Mouse (Mus musculus) kidney, embryonic 16.5 days (tissue): ENCODE results near the gene Adgrg3. TPM values are rescaled to one million over a fixed set of nuclear protein-coding genes. Genes with fewer than 3 reads are reported as not detected.
A peak's percentile ranks its signal among the peaks of the same experiment; 100 is the strongest.

ENCODE experiments used
- ATAC-seq: fragments of 200-750 bp; cut with Nextera tagmentation; 2 replicates; pipeline ENCODE4 v1.8.0; 2017; ENCODE audit warnings: moderate TSS enrichment; ENCODE audit not compliant: low FRiP score, low TSS enrichment
- H3K27ac ChIP-seq: fragments of 300-500 bp; sonication (generic); 2 replicates; pipeline ENCODE4 v1.5.1; 2014; ENCODE audit warnings: low read length
- H3K27me3 ChIP-seq: fragments of 300-500 bp; sonication (generic); 2 replicates; pipeline ENCODE4 v1.6.1; 2014; ENCODE audit warnings: low read length, control low read depth, mixed read lengths; ENCODE audit not compliant: insufficient read depth
- H3K36me3 ChIP-seq: fragments of 300-500 bp; sonication (generic); 2 replicates; pipeline ENCODE4 v1.6.1; 2014; ENCODE audit warnings: low read length, control low read depth, mixed read lengths; ENCODE audit not compliant: insufficient read depth
- H3K4me1 ChIP-seq: fragments of 300-500 bp; sonication (generic); 2 replicates; pipeline ENCODE4 v1.6.1; 2014; ENCODE audit warnings: low read length, control low read depth, mixed read lengths; ENCODE audit not compliant: insufficient read depth
- H3K4me2 ChIP-seq: fragments of 300-500 bp; sonication (generic); replicated peaks from 2 replicates; pipeline ENCODE4 v1.6.1; 2014; ENCODE audit warnings: low read depth, low read length
- H3K4me3 ChIP-seq: fragments of 300-500 bp; sonication (generic); 2 replicates; pipeline ENCODE4 v1.5.1; 2014; ENCODE audit warnings: mild to moderate bottlenecking, low read length
- H3K9ac ChIP-seq: fragments of 300-500 bp; sonication (generic); replicated peaks from 2 replicates; pipeline ENCODE4 v1.6.1; 2014; ENCODE audit warnings: low read length
- H3K9me3 ChIP-seq: fragments of 300-500 bp; sonication (generic); 2 replicates; pipeline ENCODE4 v1.6.1; 2016; ENCODE audit warnings: low read length, control low read depth
- WGBS: fragments of 180-500 bp; shearing (Covaris S2); extraction: QIAGEN DNeasy Blood & Tissue Kit; methylation state at CpG from one replicate; pipeline ENCODE4 v1.1.7; 2014; 5-methylcytosine and 5-hydroxymethylcytosine counted together
- polyA plus RNA-seq: library from polyadenylated mRNA; unstranded; fragments of >200 nt; fragmentation: Nextera tagmentation; extraction: Ambion mirVana; gene quantifications from 2 replicates; pipeline ENCODE4 v1.2.1, GENCODE M21; 2015

Adgrg3 gene
- 5.0 and 5.1 TPM in 2 replicates for polyA plus RNA-seq

DNA sequence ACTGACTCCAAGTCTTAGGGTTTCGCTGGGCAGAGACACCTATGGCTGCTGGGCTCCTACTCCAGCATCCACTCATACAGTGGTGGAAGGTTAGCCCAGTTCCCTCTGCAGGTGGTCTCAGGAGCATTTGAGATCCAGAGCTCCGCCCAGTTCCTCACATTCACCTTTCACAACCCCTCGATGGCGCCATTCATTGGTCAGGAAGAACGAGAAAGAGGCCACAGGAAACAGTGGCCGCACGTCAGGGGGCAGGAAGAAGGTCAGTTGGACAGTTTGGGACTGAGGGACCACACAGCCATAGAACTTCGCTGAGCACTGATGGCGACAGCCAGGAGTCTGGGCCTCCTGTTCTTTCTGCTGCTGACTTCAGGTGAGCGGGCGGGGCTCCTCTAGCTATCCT is at the start of gene Adgrg3:
Adgrg3 (plus strand) TSS at position 242 of the 400 bp plus-strand sequence.
- no peaks in the 10 kb centered on the region for H3K27me3 ChIP-seq
- ATAC-seq, result no peak
- H3K4me1 ChIP-seq, result no peaks in the 10 kb centered on the region
- WGBS, result 72% methylated on average over 11 of the region's 11 CpGs
- H3K9me3 ChIP-seq, result no peaks in the 10 kb centered on the region
- no peak within 1 kb of the TSS for H3K27ac ChIP-seq
- H3K9ac ChIP-seq, result no peak within 1 kb of the TSS
- no peak within 1 kb of the TSS for H3K4me3 ChIP-seq
- no peak within 1 kb of the TSS for H3K4me2 ChIP-seq
- H3K36me3 ChIP-seq, result 0 out of 2 replicates have a peak, but pooled peaks cover 10% of the 10 kb centered on the region

DNA sequence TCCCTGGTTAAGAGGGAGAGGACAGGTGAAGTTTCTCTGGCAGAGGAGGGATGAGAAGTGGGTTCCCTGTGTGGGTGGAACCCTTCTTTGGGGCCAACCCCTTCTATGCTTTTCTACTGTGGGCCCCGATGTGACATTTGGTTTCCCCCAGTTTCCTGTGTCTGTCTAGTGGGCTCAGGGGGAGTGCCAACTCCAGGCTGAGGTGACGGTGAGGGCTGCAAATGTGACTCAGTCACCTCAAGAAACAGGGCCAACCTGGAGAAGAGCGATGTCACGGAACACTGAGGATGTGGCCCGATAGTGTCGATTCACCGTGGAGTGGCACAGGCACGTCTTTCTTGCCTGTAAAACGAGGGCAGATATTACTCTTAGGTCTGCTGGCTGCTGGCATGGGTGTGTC is 44.2 kb upstream of the Adgrg3 start:
- Histone ChIP-seq H3K36me3 (no peaks in the 10 kb centered on the region), H3K4me1 (peaks cover 29% of the 10 kb centered on the region), H3K4me2 (no peak overlapping the region), H3K4me3 (no peak overlapping the region), H3K9me3 (no peaks in the 10 kb centered on the region), H3K27ac (no peak overlapping the region), H3K9ac (no peak overlapping the region), H3K27me3 (no peaks in the 10 kb centered on the region)
- no peak for ATAC-seq
- 82% methylated on average over 9 of the region's 9 CpGs for WGBS

DNA sequence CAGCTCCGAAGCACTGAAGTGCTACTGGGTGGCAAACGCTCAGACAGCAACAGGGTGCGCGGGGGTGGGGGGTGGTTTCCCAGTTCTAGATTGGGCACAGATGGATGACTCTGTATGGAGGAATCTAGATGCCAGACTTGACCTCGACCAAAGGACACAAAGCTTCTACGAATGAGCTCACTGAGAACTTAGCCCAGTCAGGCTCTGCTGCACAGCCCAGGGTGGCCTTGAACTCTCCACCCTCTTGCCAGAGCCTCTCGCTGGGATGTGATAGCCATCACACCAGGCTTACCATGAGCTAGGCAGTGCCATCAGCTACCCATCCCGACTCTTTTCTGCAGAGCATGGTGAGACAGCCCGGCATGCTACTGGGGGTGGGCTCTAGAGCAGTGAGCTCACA is 43.7 kb upstream of the Adgrg3 start:
- Histone ChIP-seq H3K4me3 (no peak overlapping the region), H3K36me3 (no peaks in the 10 kb centered on the region), H3K4me1 (peaks cover 30% of the 10 kb centered on the region), H3K27ac (peak overlapping the region; percentile 87), H3K9me3 (no peaks in the 10 kb centered on the region), H3K9ac (no peak overlapping the region), H3K27me3 (no peaks in the 10 kb centered on the region), H3K4me2 (no peak overlapping the region)
- WGBS, result 75% methylated on average over 9 of the region's 9 CpGs
- 0 out of 2 replicates have a peak, but pooled peaks have one; percentile 3 for ATAC-seq

DNA sequence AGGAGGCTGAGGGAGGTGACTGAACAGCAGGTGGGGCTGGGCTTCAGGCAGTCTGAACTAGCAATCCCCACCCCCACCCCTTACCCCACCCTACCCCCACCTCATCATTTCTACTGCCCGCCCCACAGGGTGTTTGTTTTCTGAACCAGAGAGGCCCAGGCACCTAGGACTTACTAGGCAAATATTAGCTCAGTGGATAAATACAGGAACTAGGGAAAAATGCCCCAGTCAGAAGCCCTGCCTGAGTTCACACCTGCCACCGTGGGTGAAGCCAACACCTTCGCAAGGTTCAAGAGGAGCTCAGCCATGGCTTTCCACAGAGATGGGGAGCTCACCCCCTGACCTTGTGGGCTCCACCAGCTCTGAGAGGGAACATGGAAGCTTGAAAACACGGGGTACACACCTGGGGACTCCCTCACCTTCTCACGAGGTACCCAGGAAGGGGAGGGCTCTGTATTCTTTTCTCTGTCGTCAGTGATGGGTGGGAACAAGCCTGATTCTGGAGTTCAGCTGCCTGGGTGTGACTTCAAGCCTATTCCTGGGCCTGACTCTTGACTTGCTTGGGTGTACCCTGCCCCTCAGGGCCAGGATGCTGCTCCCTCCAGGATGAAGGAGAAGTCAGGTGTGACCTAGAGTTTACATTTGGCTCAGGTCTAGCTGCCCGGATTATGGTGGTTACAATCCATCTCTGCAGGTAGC is 42.9 kb upstream of the Adgrg3 start, which contains the start of gene Adgrg1:
Adgrg1 (plus strand) TSS at position 285 of the 699 bp plus-strand sequence.
- peak; percentile 66 for ATAC-seq
- no peaks in the 10 kb centered on the region for H3K36me3 ChIP-seq
- H3K4me3 ChIP-seq, result no peak within 1 kb of the TSS
- no peaks in the 10 kb centered on the region for H3K9me3 ChIP-seq
- WGBS, result 45% methylated on average over 7 of the region's 7 CpGs
- no peaks in the 10 kb centered on the region for H3K27me3 ChIP-seq
- H3K4me1 ChIP-seq, result peaks cover 32% of the 10 kb centered on the region
- H3K27ac ChIP-seq, result peak within 1 kb of the TSS; percentile 91
- no peak within 1 kb of the TSS for H3K9ac ChIP-seq
- no peak within 1 kb of the TSS for H3K4me2 ChIP-seq

DNA sequence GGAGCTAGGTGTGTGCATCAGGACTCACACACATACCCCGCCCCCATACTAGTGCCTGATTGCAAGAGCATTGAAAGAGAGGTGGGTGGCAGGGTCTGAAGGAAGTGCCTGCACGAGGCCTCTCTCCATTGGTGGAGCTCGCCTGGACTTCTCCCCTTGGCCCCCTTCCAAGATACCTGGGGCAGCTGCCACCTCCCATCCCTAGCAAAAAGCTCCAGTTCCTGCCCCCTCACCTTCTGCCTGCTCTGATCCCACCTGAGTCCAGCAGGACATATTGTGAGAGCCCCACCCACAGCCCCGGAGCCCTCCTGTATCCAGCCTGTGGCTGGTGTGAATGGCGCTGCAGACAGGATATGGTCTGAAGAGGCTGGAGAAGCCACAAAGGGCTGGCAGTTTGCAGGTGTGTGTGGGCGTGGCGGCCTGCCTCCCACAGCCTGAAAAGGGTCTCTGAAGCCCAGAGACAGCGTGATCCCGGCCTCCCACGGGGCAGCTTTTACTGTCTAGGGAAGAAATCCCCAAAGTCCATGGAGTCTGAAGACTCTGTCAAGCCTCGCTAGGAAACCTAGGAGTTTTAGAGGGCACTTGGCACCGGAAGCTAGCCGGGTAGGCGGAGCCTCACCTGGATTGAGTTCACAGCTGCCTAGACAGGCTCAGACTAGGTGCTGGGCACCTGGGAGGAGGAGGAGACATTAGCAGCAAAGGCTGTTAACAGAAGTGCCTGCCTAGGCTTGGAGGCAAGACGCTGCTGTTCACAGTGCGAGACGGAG is 40.7 kb upstream of the Adgrg3 start:
- Histone ChIP-seq H3K9ac (peak overlapping the region; percentile 69), H3K27ac (peak overlapping the region; percentile 96), H3K27me3 (no peaks in the 10 kb centered on the region), H3K4me2 (peak overlapping the region; percentile 55), H3K36me3 (no peaks in the 10 kb centered on the region), H3K4me1 (peaks cover 44% of the 10 kb centered on the region), H3K9me3 (no peaks in the 10 kb centered on the region), H3K4me3 (peak overlapping the region; percentile 49)
- WGBS, result 15% methylated on average over 17 of the region's 17 CpGs
- peak; percentile 71 for ATAC-seq

DNA sequence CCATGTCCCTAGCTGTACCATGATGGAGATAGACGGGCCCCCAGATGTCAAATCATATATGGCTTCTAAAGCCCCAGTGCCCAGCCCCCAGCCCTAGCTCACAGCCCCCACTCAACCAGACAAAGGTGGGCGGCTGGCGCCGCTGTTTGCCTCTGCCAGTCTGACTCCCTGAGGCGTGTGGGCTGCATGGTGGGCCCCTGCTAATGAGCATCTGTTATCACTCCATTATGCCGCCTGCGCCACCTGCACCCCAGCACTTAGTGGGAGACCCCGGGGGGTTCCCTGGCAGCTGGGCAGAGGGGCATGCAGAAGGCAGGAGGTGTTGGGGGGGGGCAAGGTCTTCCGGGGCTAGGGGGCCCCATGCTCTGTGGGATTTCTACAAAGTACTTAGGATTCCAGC is 39.4 kb upstream of the Adgrg3 start:
- 60% methylated on average over 9 of the region's 9 CpGs for WGBS
- Histone ChIP-seq H3K9ac (peak overlapping the region; percentile 69), H3K27ac (peak overlapping the region; percentile 96), H3K36me3 (no peaks in the 10 kb centered on the region), H3K4me3 (peak overlapping the region; percentile 49), H3K4me2 (peak overlapping the region; percentile 55), H3K27me3 (no peaks in the 10 kb centered on the region), H3K4me1 (peaks cover 54% of the 10 kb centered on the region), H3K9me3 (no peaks in the 10 kb centered on the region)
- ATAC-seq, result no peak

DNA sequence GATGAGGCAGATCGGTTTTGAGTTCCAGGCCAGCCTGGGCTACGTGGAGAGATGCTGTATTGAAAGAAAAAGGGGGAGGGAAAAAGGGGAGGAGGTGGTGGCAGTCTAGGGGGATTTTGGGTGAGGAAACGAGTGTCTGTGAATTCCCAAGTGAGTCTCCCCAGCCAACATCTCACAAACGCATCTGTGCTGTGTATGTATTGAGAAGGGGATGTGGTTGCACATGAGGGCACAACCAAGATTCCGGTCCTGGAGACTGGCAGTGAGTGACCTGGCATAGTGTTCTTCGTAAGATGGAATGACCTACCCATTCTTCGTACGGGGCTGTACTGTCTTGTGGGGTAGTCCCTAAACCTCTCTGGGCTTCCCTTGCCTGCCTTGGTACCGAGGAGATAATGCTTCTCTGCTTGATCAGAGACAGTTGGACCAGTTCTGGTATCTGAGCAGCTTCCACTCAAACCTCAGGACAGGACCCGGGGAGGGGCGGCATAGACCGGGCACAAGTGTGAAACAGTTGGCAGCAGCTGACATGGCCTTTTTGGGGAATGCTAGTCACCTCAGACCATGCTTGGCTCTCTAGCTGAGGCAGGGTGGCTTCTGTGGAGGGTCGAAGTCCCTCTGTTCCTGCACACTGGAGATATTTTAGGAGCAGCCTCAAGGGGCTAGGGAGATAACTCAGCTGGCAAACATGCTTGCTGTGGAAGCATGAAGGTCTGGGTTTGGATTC is 38.7 kb upstream of the Adgrg3 start:
- H3K9me3 ChIP-seq, result no peaks in the 10 kb centered on the region
- WGBS, result 78% methylated on average over 13 of the region's 13 CpGs
- peak overlapping the region; percentile 43; the same call in 1 of the 2 replicates for H3K27ac ChIP-seq
- peak overlapping the region; percentile 69 for H3K9ac ChIP-seq
- peak overlapping the region; percentile 55 for H3K4me2 ChIP-seq
- peaks cover 56% of the 10 kb centered on the region for H3K4me1 ChIP-seq
- no peaks in the 10 kb centered on the region for H3K36me3 ChIP-seq
- H3K4me3 ChIP-seq, result peak overlapping the region; percentile 49
- ATAC-seq, result no peak
- H3K27me3 ChIP-seq, result no peaks in the 10 kb centered on the region

DNA sequence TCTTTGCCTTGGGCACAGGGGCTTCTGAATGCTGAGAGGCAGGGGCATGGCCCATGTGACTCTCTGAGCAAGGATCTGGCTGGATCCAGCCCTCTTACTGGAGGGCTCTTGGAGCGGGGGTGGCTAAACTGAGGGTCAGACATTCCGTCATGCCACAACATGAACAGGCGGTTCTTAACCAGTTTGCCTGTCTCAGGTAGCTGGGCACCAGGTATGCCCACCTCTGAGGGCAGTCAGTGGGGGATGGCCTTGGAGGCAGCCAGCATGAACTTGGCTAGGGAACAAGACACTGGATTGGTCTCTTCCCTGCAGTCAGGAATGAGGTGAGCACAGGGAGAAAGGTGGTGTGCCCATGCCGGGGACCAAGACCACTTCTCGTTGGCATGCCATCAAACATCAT is 37.3 kb upstream of the Adgrg3 start:
- Histone ChIP-seq H3K9me3 (no peaks in the 10 kb centered on the region), H3K27me3 (no peaks in the 10 kb centered on the region), H3K9ac (peak overlapping the region; percentile 29), H3K4me1 (peaks cover 63% of the 10 kb centered on the region), H3K4me3 (peak overlapping the region; percentile 10; the same call in 1 of the 2 replicates), H3K36me3 (no peaks in the 10 kb centered on the region), H3K4me2 (peak overlapping the region; percentile 36), H3K27ac (peak overlapping the region; percentile 88)
- WGBS, result 65% methylated on average over 5 of the region's 5 CpGs
- peak; percentile 65 for ATAC-seq

DNA sequence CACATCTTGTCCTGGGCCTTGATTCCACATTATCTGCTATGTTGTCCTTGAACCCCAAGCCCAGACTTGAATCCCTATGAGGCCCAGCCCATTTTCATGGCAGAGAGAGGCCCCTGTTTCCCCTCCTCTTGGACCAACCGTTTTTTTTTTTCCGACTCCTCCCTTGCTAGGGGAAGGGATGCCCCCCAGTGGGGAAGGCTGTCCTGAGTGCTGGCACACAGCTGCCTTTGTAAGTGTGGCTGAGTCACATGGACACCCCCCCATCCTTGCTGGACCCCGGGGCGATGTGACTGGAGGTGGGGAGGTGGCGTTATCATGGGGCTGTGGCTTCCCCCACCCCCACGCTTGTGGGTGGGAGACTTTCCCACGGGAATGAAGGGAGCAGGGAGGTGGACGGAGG is 36.5 kb upstream of the Adgrg3 start:
- Histone ChIP-seq H3K27ac (peak overlapping the region; percentile 88), H3K9ac (peak overlapping the region; percentile 29; the same call in 1 of the 2 replicates), H3K4me2 (peak overlapping the region; percentile 36), H3K27me3 (no peaks in the 10 kb centered on the region), H3K9me3 (no peaks in the 10 kb centered on the region), H3K36me3 (no peaks in the 10 kb centered on the region), H3K4me1 (peaks cover 63% of the 10 kb centered on the region), H3K4me3 (peak overlapping the region; percentile 10)
- ATAC-seq, result no peak
- 49% methylated on average over 8 of the region's 8 CpGs for WGBS
